Mouse (Mus musculus): Measurements from ENCODE around the gene Caml. TPM values are rescaled to one million over a fixed set of nuclear protein-coding genes. Genes with fewer than 3 reads are reported as not detected.
A peak's percentile ranks its signal among the peaks of the same experiment; 100 is the strongest.
"Not testable (repeated sequence)": the region's sequence is repeated elsewhere in the genome, so short reads cannot be mapped to it uniquely, and the experiment has no call there.

Caml gene
- polyA plus RNA-seq, 1 experiment, result 27.8 TPM

GRCm38 (mm10) chr13:55634639-55635127 lies 11.9 kb downstream of the Caml start, which contains the start of gene Ddx46:
TSS of gene Ddx46 (plus strand) at chr13:55635027.
- Histone ChIP-seq H3K4me3 (peak within 1 kb of the TSS; percentile 67), H3K4me2 (ENCODE audit: low read depth) (peak within 1 kb of the TSS; percentile 98), H3K79me2 (ENCODE audit: control insufficient read depth, insufficient read depth) (peaks cover 24% of the 10 kb centered on the region), H3K36me3 (ENCODE audit: control insufficient read depth, insufficient read depth) (peaks cover 6% of the 10 kb centered on the region), H3ac (ENCODE audit: control insufficient read depth, insufficient read length) (peak within 1 kb of the TSS; percentile 55), H3K27me3 (ENCODE audit: control insufficient read depth, insufficient read depth, insufficient read length) (no peaks in the 10 kb centered on the region)
- TF ChIP-seq MYOD1 (IDR thresholded peaks at IDR 0.05; ENCODE audit: control insufficient read depth in 1 of 3, insufficient read length in 2 of 3, low read depth in 2 of 3) (peak in 1 of 3 experiments; percentile 16), POLR2AphosphoS2 (IDR thresholded peaks at IDR 0.05; ENCODE audit: insufficient read length, low read depth) (peak; percentile 93), POLR2A (IDR thresholded peaks at IDR 0.05; ENCODE audit: insufficient read length, low read depth) (peak; percentile 91), E2F4 (IDR thresholded peaks at IDR 0.05; ENCODE audit: insufficient read depth) (peak; percentile 37), MYOG (IDR thresholded peaks at IDR 0.05; ENCODE audit: control insufficient read depth in 1 of 3, insufficient read depth in 1 of 3, insufficient read length in 2 of 3, low read depth in 2 of 3) (peak in 1 of 3 experiments; percentile 62), CEBPB (IDR thresholded peaks at IDR 0.05; ENCODE audit: insufficient read depth, poor library complexity, severe bottlenecking) (no peak), SRF (IDR thresholded peaks at IDR 0.05; ENCODE audit: control insufficient read depth, insufficient read length, low read depth) (peak; percentile 58), USF1 (IDR thresholded peaks at IDR 0.05; ENCODE audit: low read depth) (no peak), TCF12 (IDR thresholded peaks at IDR 0.05; ENCODE audit: insufficient read depth, poor library complexity, severe bottlenecking) (no peak), MAX (IDR thresholded peaks at IDR 0.05; ENCODE audit: low read depth) (no peak), TCF3 (IDR thresholded peaks at IDR 0.05; ENCODE audit: insufficient read length, low read depth) (no peak), REST (IDR thresholded peaks at IDR 0.05; ENCODE audit: insufficient read depth, insufficient read length) (no peak)

- H3K36me3 ChIP-seq (ENCODE audit: control insufficient read depth, insufficient read depth), result peaks cover 6% of the 10 kb centered on the region
- H3ac ChIP-seq (ENCODE audit: control insufficient read depth, insufficient read length), result peak overlapping the region; percentile 55
- H3K27me3 ChIP-seq (ENCODE audit: control insufficient read depth, insufficient read depth, insufficient read length), result no peaks in the 10 kb centered on the region
- TF ChIP-seq POLR2A (IDR thresholded peaks at IDR 0.05; ENCODE audit: insufficient read length, low read depth) (no peak), MAX (IDR thresholded peaks at IDR 0.05; ENCODE audit: low read depth) (no peak), MYOG (IDR thresholded peaks at IDR 0.05; ENCODE audit: control insufficient read depth in 1 of 3, insufficient read depth in 1 of 3, insufficient read length in 2 of 3, low read depth in 2 of 3) (no peak), REST (IDR thresholded peaks at IDR 0.05; ENCODE audit: insufficient read depth, insufficient read length) (no peak), SRF (IDR thresholded peaks at IDR 0.05; ENCODE audit: control insufficient read depth, insufficient read length, low read depth) (no peak), CEBPB (IDR thresholded peaks at IDR 0.05; ENCODE audit: insufficient read depth, poor library complexity, severe bottlenecking) (no peak)
- peaks cover 24% of the 10 kb centered on the region for H3K79me2 ChIP-seq (ENCODE audit: control insufficient read depth, insufficient read depth)
- H3K4me2 ChIP-seq (ENCODE audit: low read depth), result peak overlapping the region; percentile 98
- H3K4me3 ChIP-seq, result peak overlapping the region; percentile 67
Measured at GRCm38 (mm10) chr13:55635146-55635571, 12.4 kb downstream of the Caml start.

GRCm38 (mm10) chr13:55636185-55636983 lies 13.6 kb downstream of the Caml start:
- Histone ChIP-seq H3K27me3 (ENCODE audit: control insufficient read depth, insufficient read depth, insufficient read length) (no peaks in the 10 kb centered on the region), H3K79me2 (ENCODE audit: control insufficient read depth, insufficient read depth) (peaks cover 32% of the 10 kb centered on the region), H3K4me3 (peak overlapping the region; percentile 67), H3K36me3 (ENCODE audit: control insufficient read depth, insufficient read depth) (peaks cover 14% of the 10 kb centered on the region), H3K4me2 (ENCODE audit: low read depth) (peak overlapping the region; percentile 98), H3ac (ENCODE audit: control insufficient read depth, insufficient read length) (no peak overlapping the region)
- TF ChIP-seq MYOD1 (IDR thresholded peaks at IDR 0.05; ENCODE audit: control insufficient read depth in 1 of 3, insufficient read length in 2 of 3, low read depth in 2 of 3) (no peak), MAX (IDR thresholded peaks at IDR 0.05; ENCODE audit: low read depth) (no peak), MYOG (IDR thresholded peaks at IDR 0.05; ENCODE audit: control insufficient read depth in 1 of 3, insufficient read depth in 1 of 3, insufficient read length in 2 of 3, low read depth in 2 of 3) (no peak), USF1 (IDR thresholded peaks at IDR 0.05; ENCODE audit: low read depth) (no peak), POLR2A (IDR thresholded peaks at IDR 0.05; ENCODE audit: insufficient read length, low read depth) (no peak), REST (IDR thresholded peaks at IDR 0.05; ENCODE audit: insufficient read depth, insufficient read length) (no peak), POLR2AphosphoS2 (IDR thresholded peaks at IDR 0.05; ENCODE audit: insufficient read length, low read depth) (no peak), SRF (IDR thresholded peaks at IDR 0.05; ENCODE audit: control insufficient read depth, insufficient read length, low read depth) (no peak), TCF3 (IDR thresholded peaks at IDR 0.05; ENCODE audit: insufficient read length, low read depth) (no peak), CEBPB (IDR thresholded peaks at IDR 0.05; ENCODE audit: insufficient read depth, poor library complexity, severe bottlenecking) (no peak), TCF12 (IDR thresholded peaks at IDR 0.05; ENCODE audit: insufficient read depth, poor library complexity, severe bottlenecking) (no peak), E2F4 (IDR thresholded peaks at IDR 0.05; ENCODE audit: insufficient read depth) (no peak)

- H3K79me2 ChIP-seq (ENCODE audit: control insufficient read depth, insufficient read depth), result peaks cover 39% of the 10 kb centered on the region
- not testable (repeated sequence) for H3K4me3 ChIP-seq; H3K4me2 ChIP-seq (ENCODE audit: low read depth); H3ac ChIP-seq (ENCODE audit: control insufficient read depth, insufficient read length); H3K27me3 ChIP-seq (ENCODE audit: control insufficient read depth, insufficient read depth, insufficient read length)
- H3K36me3 ChIP-seq (ENCODE audit: control insufficient read depth, insufficient read depth), result peaks cover 24% of the 10 kb centered on the region
Measured at GRCm38 (mm10) chr13:55640480-55640879, 17.7 kb downstream of the Caml start.

GRCm38 (mm10) chr13:55644525-55644924 lies 21.7 kb downstream of the Caml start:
- Histone ChIP-seq H3K27me3 (ENCODE audit: control insufficient read depth, insufficient read depth, insufficient read length) (no peaks in the 10 kb centered on the region), H3K79me2 (ENCODE audit: control insufficient read depth, insufficient read depth) (peaks cover 21% of the 10 kb centered on the region), H3ac (ENCODE audit: control insufficient read depth, insufficient read length) (no peak overlapping the region), H3K36me3 (ENCODE audit: control insufficient read depth, insufficient read depth) (peaks cover 43% of the 10 kb centered on the region), H3K4me3 (no peak overlapping the region), H3K4me2 (ENCODE audit: low read depth) (no peak overlapping the region)
- TF ChIP-seq POLR2AphosphoS2 (IDR thresholded peaks at IDR 0.05; ENCODE audit: insufficient read length, low read depth) (no peak), REST (IDR thresholded peaks at IDR 0.05; ENCODE audit: insufficient read depth, insufficient read length) (no peak), SRF (IDR thresholded peaks at IDR 0.05; ENCODE audit: control insufficient read depth, insufficient read length, low read depth) (no peak), CEBPB (IDR thresholded peaks at IDR 0.05; ENCODE audit: insufficient read depth, poor library complexity, severe bottlenecking) (no peak), MYOG (IDR thresholded peaks at IDR 0.05; ENCODE audit: control insufficient read depth in 1 of 3, insufficient read depth in 1 of 3, insufficient read length in 2 of 3, low read depth in 2 of 3) (no peak)

All from myocyte (in vitro differentiated cells).